Mouse (Mus musculus): ENCODE measurements around the gene Tgoln1.
A peak's percentile ranks its signal among the peaks of the same experiment; 100 is the strongest.

The Tgoln1 gene

DNA sequence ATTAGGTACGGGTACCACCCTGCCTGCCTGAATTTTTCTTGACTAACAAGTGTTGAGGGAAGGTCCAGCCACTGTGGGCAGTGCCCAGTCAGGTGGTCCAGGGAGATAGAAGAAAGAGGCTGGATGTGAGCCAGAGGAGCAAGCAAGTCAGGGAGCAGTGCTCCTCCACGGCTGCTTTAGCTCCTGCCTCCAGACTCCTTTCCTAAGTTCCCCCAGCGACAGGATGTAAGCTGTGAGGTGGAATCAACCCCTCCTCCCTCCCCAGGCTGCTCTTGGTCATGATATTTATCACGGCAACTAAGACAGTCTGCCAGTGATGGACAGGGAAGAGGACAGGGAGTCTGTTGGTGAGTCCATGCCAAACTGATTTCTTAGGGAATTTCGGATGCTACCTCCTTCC lies 22.9 kb downstream of the Tgoln1 start:
- no peak for DNase-seq (ENCODE audit: low spot score in 2 of 2)

DNA sequence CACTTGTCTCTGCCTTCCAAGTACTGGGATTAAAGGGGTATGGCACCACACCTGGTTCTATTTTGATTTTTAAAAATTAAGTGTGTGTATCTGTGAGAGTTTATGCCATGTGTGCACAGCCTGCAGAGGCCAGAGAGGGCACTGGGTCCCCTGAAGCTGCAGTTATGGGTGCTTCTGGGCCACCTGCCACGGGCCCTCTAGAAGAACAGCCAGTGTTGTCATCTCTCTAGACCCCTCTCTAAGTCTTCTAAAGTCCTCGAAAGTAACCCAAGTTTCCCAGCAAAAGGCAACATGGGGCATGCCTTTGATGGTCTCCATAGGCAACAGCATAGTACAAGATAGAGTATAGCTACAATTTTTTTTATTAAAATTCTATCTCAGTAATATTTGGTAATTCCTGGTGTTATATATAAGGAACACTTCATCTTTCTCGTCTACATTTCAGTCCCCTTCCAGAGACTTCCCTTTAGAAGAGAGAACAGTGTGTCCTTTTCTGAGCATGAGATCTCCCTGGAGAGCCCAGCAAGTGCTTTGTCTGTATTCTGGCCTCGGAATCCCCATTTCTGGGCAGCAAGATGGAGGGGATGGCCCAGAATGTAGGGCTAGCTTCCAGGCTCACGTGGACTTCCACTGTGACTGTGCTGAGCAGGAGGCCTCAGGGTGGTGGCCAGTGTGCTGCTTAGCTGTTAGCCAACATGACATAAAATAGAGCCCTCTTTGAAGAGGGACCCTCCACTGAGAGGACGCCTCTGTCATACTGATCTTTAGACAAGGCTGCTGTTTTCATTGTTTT lies 23.6 kb downstream of the Tgoln1 start:
- DNase-seq (ENCODE audit: low spot score in 2 of 2): peak in 1 of 2 experiments; percentile 31

DNA sequence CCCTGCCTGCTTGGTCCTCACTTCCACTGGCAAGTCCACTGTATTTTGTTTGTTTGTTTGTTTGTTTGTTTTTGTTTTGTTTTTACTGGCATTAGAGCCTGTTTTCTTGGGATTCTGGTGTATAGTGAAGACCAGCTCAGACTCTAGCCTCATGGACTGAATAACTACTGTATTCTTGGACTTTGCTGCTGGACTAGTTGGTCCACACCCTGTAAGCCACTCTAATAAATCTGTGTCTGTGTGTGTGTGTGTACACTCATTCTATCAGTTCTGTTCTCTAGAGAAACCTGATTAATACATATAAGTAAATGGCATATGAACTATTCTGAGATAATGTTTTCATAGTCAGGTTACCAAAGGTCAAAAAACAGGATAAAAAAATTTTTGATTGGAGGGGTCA lies 26.7 kb downstream of the Tgoln1 start:
- DNase-seq (ENCODE audit: low spot score in 2 of 2): no peak

DNA sequence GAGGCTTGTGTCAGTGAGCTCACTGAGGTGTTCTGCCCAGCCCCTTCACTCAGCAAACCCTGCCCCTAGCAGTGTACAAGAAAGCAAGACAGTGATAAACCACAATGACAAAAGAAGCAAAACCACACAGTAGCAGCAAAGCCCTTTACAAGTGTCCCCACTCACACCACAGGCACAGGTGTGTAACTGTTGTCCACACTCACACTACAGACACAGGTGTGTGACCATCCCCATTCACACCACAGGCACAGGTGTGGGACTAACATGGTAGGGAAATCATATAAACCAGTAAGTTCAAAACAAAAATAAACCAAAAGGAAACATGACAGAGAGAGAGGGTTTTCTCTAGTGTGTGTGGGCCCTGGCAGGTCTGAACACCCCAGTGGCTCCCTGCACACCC lies 28.5 kb downstream of the Tgoln1 start:
- DNase-seq (ENCODE audit: low spot score in 2 of 2): no peak

DNA sequence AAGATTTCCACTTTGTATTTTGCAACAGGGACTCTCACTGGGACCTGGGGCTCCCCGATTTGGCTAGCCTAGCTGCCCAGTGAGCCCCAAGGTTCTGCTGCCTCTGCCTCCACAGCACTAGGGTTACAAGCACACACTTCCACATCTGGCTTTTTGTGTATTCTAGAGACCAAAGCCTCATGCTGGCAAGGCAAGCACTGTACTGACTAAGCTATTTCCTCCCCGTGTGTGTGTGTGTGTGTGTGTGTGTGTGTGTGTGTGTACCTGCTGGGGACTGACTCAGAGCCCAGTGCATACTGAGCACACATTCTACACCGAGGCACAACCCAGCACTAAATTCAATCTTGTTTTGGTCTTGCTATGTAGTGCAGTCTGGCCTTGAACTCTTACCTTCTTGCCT lies 30.1 kb downstream of the Tgoln1 start:
- no peak for DNase-seq (ENCODE audit: low spot score in 2 of 2)

DNA sequence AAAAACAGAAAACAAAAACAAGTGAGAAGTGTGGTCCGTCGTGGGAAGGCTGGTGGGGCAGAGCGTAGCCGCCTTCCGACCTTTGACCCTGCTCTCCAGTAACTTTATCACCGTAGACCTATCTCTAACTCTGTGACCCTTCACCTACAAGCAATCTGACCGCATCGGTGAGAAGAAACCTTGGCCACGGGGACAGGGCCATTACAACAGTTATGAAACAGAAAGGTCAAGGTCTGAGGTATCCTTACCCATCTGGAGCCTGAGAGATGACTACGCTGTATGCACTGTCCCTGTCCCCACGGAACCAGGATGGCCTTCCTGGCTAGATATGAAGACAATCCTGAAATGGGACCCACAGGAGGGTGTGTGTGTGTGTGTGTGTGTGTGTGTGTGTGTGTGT lies 32.6 kb downstream of the Tgoln1 start:
- no peak for DNase-seq (ENCODE audit: low spot score in 2 of 2)

DNA sequence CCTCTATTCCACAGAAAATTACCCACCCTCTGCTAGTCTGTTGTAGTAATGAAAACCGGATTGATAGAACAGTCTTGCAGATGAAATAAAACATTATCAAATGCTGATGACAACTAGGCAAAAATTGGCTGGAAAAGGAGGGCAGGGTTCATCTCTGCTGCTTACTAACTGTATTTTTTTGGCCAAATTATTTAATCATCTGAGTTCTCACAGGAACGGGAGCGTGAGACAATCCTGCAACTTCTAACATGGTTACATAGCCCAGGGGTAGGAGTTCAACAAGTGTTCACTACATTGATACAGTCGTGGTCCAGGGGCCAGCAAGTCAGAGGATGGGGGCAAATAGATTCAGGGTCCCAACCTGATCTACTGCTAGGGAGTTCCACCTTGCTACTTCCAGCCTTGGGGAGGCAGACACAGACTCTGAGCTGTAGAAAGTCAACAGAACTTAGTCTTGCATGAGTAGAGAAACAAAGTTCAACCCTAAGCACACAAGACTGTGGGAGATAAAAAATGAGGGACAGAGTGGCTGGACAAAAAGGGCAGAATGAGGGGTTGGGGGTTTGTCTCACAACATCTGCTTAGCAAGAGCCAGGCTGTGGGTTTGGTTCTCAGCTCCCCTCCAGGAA lies 33.5 kb downstream of the Tgoln1 start:
- DNase-seq (ENCODE audit: low spot score in 2 of 2): no peak

DNA sequence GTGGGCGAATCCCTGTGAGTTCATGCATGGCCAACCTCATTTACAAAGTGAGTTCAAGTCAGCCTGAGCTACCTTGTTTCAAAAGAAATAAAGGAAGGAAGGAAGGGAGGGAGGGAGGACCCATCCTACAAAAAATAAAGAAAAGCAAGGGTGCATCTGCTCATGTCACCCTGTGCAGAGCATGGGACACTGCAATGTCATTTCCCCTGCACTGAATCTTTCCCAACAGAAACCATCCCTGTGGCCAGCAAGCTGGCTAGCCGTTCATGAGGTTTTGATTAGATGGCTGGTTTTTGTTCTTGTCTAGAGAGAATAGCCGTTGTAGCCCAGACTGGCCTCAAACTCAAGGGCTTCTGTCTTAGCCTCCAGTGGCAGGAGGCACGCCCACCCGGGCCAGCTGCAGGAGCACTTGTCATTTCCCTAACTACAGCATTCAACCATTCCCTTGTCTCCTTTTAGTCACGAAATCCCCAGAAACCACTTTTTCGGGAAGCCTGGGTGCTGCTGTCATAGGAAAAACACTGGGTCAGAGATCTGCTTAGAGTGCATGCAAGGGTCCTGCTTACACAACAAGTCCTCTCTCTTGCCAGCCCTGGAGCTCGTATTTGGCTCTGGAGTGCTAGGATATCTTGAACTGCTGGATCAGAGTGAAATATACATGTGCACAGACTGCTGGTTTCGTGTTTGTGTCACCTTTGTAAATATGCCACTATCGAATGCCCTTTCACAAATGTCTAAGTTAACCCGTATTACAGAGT lies 35.0 kb downstream of the Tgoln1 start:
- no peak for DNase-seq (ENCODE audit: low spot score in 2 of 2)

DNA sequence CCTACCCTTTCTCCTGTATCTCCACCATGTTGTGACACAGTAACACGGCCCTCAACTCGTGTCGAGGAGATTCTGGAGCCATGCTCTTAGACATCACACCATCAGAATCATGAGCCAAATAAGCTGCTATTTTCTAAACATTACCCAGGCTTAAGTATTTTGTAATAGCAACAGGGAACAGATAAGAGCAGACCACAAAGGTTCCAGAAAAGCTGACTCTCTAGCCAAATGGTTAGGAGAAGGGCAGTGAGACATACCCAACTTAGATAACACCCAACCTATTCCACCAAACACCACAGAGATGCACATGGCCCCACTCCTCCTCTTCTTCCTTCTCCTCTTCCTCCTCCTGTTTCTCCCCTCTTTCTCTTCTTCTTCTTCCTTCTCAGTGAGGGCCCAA lies 40.8 kb downstream of the Tgoln1 start:
- no peak for DNase-seq (ENCODE audit: low spot score in 2 of 2)

DNA sequence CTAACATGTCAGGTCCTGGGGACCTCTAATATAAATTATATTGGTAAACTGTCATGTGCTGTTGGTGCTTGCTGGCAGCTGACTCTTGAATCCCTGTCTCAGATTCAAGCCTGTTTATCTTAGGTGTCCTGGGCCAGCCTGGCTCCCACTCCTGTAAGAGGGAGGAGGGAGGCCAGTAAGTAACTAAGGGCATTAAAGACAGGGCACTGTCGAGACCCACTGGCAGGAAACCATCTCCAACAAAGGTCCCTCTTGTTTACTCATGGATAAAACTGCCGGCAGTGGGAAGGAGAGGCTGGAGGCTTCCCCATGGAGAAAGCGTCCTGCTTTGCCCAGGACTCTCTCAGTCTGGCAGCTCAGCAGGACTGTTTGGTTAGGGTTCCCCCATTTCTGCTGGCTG lies 45.0 kb downstream of the Tgoln1 start:
- DNase-seq (ENCODE audit: low spot score in 2 of 2): no peak

DNA sequence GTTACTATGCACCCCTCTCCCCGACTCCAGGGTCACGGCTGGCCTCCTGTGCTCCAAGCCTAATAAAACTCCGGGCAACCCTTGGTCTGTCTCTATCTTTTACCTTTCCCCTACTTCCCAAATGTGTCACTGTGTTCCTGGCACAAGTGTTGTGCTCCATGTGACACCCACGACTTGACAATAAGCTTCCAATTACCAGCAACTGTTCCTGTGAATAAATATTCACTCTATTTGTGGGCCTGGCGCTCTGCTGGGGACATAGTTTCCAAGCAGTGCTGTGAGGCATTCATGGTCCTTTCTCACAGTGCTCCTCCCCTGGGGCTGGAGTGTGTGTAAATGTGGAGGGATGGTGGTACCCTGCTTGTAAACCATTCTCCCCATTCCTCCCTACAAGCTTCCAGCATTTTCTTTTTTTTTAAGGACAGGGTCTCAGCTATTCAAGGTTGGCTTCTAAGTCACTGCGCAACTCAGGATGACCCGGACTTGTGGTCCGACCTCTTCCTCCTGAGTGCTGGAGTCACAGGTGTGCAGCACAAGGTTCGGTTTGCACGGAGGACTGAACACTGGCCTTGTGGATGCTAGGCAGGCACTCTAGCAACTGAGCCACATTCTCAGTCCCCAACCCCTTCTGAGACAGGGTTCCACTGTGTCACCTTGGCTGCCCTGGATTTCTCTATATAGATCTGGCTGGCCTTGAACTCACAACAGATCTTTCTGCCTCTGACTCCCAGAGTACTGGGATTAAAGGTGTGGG lies 46.0 kb downstream of the Tgoln1 start:
- no peak for DNase-seq (ENCODE audit: low spot score in 2 of 2)

DNA sequence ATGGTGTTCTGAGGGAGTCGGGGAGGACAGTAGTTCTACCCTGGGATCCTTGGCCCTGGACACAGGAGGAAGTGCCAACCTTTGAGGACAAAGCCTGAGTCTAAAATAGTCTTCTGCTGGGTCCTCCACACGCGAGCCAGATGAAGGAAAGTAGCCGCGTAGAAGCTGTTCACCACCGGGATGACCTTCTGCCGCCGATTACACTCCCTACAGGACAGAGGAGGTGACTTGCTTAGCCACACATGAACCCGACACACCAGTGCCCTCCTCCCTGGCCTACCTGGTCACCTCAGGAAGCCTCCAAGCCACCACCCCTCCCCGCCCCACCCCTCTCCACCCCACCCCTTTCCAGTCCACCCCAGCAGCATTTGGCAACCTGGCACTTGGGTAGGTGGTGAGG lies 48.1 kb downstream of the Tgoln1 start:
- no peak for DNase-seq (ENCODE audit: low spot score in 2 of 2)

DNA sequence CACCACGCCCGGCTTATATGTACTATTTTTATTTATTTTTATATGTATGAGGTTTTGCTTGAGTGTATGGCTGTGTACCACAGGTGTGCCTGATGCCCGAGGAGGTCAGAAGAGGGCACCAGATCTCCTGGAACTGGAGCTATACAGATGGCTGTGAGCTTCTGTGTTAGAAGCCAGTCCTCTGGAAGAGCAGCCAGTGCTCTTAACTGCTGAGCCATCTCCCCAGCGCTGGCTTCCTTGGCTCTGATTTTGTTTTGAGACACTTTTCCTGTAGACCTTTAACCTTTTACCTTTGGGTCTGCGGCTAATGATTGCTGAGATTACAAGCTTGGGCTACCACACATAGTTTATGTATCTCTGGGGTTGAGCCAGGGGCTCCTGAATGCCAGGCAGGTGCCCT lies 49.3 kb downstream of the Tgoln1 start:
- DNase-seq (ENCODE audit: low spot score in 2 of 2): no peak

DNA sequence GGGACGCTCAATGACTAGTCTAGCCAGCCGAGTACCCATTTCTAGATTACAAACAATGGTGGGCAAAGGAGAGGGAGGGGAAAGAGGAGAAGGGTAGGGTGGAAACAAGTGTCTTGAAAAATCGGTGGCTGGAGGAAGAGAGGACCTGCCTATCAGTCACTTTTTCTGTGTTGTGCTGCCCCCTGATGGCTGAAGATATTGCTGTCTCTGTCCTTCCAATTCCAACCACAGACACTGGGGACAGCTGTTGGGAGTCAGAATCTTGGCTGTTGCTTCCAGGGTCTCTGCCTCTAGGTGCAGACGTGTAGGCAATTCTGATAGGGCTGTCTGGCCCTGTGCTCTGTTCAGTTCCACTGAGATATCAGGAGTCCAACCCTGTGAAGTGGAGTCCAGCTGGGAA lies 50.8 kb downstream of the Tgoln1 start:
- DNase-seq (ENCODE audit: low spot score in 2 of 2): peak; percentile 82 to 90

DNA sequence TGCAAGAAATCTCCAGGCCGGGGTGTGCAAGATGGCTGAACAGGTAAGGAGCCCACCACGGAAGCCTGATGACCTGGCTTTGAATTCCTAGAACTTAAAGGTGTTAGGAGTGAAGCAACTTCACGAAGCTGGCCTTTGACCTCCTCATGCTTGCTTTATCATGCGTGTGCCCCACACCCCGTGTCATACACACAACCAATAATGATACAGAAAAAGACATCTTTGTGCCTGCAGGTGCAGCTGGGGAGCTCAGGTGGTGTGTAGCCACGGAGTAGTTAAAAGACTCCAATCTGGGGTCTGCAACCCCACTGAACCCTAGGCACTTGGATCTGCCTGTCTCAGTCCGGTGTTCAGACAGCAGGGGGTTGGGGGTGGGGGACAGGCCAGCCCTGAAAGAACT lies 51.3 kb downstream of the Tgoln1 start:
- DNase-seq (ENCODE audit: low spot score in 2 of 2): no peak

DNA sequence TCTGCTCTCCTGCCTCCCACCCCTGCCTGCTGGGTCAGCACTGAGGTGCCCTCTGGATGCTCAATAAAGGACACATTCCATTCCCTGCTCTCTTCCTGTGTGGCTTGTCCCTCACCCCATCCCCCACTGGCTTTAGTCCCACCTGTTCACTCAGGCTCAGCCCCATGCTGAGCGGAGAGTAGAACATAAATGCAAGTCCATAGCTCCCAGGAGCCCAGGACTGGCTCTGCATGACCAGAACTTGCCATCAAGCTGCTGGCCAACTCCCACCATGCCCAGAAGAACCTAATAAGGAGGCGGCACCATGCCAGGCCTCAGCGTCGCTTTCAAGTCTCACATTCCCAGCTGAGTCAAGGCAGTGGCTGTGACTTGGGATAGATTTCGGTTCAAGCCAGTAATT lies 53.9 kb downstream of the Tgoln1 start:
- no peak for DNase-seq (ENCODE audit: low spot score in 2 of 2)

DNA sequence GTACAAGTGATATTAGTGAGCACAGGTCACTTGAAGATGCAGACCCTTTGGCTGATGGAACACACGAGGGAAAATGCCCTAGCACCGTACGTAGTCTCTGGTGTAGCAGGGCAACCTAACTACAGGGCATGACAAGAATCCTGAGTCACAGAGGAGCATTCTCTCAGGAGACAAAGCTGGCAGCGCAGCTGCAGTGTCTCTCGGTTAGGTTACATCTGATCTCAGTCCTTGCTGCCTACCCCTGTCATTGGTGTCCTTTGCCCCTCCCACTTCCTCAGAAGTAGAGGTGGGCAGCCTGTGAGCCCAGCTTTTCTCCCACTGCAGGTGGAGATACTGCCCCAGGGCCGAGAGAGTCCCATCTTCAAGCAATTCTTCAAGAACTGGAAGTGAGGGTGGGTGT lies 54.3 kb downstream of the Tgoln1 start:
- no peak for DNase-seq (ENCODE audit: low spot score in 2 of 2)

DNA sequence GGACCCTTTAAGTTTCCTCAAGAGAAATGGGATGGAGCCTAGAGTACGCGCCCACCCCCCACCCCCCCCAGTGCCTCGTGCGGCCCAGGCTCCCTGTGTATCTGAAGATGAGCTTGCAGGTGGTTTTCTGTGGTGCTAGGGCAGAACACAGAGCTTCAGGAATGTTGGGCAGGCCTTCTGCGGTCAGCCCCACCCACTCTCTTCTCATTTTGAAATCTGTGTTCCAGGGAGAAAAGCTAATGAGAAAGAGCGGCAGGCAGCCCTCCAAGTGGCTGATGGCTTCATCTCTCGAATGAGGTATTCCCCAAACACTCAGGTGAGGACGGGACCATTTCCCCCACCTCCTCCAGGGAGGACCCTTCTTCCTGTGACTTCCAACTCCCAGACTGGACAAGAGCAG lies 56.0 kb downstream of the Tgoln1 start:
- DNase-seq (ENCODE audit: low spot score in 2 of 2): no peak

All from frontal cortex, postnatal 14 days (tissue).